Mouse (Mus musculus): ENCODE measurements around the gene Gapdh. TPM values are rescaled to one million over a fixed set of nuclear protein-coding genes. Genes with fewer than 3 reads are reported as not detected.

Gene Gapdh
- polyA plus RNA-seq, 1 experiment from 2014 or later = 1,850 TPM

DNA sequence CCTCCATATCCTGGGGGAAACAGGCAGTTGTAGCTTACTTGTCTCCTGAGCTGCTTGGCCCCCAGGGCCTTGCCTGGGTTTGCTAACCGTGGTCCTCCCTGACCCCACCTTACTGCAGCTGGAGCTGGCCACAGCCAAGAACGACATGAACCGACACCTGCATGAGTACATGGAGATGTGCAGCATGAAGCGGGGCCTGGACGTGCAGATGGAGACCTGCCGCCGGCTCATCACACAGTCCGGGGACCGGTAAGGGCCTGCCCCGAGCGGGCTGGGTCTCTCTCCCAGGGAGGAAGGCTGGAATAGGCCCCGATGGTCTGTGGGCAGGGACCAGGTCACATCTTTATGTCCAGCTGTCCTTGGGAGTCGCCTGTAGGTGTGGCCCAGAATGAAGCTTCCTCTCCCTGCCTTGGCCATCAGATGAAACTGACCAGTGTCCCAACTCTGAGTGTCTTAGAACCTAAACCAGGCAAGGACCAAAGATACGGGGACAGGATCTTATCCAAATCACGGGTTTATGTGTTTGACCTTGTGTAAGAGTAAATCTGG lies 7.2 kb downstream of the Gapdh start:
- Histone ChIP-seq H3K4me2 (ENCODE audit: low read depth, low read length) (no peak overlapping the region), H3K4me3 (ENCODE audit: low read depth, low read length) (no peak overlapping the region), H3K9me3 (ENCODE audit: control insufficient read depth, low read length) (no peaks in the 10 kb centered on the region), H3K27ac (replicated peaks; ENCODE audit: low read depth, low read length) (no peak overlapping the region), H3K9ac (ENCODE audit: low read depth, low read length) (no peak overlapping the region), H3K27me3 (replicated peaks; ENCODE audit: control insufficient read depth, insufficient read depth, low read length) (no peaks in the 10 kb centered on the region), H3K4me1 (ENCODE audit: control insufficient read depth, insufficient read depth, low read length) (peaks cover 3% of the 10 kb centered on the region; the same call in 1 of the 2 replicates), H3K36me3 (ENCODE audit: control insufficient read depth, insufficient read depth, low read length) (peaks cover 61% of the 10 kb centered on the region)
- 83% methylated on average over 15 of the region's 15 CpGs for WGBS
- no peak for DNase-seq (ENCODE audit: low spot score)
- ATAC-seq (ENCODE audit: low read depth) = no peak

- no peaks in the 10 kb centered on the region for H3K27me3 ChIP-seq (replicated peaks; ENCODE audit: control insufficient read depth, insufficient read depth, low read length)
- H3K27ac ChIP-seq (replicated peaks; ENCODE audit: low read depth, low read length) = peak overlapping the region; percentile 68
- no peaks in the 10 kb centered on the region for H3K4me1 ChIP-seq (ENCODE audit: control insufficient read depth, insufficient read depth, low read length)
- no peak overlapping the region for H3K4me3 ChIP-seq (ENCODE audit: low read depth, low read length)
- no peak overlapping the region for H3K4me2 ChIP-seq (ENCODE audit: low read depth, low read length)
- ATAC-seq (ENCODE audit: low read depth) (peak; percentile 69), DNase-seq (ENCODE audit: low spot score) (peak; percentile 86)
- H3K9me3 ChIP-seq (ENCODE audit: control insufficient read depth, low read length) = no peaks in the 10 kb centered on the region
- peaks cover 61% of the 10 kb centered on the region for H3K36me3 ChIP-seq (ENCODE audit: control insufficient read depth, insufficient read depth, low read length)
- H3K9ac ChIP-seq (ENCODE audit: low read depth, low read length) = 0 out of 2 replicates have a peak overlapping the region, but pooled peaks have one; percentile 5
- WGBS = 52% methylated on average over 7 of the region's 7 CpGs
Observed at GRCm38 (mm10) chr6:125156903-125157614, 9.2 kb downstream of the Gapdh start.

- H3K27ac ChIP-seq (replicated peaks; ENCODE audit: low read depth, low read length) = no peak overlapping the region
- H3K9me3 ChIP-seq (ENCODE audit: control insufficient read depth, low read length) = no peaks in the 10 kb centered on the region
- H3K4me1 ChIP-seq (ENCODE audit: control insufficient read depth, insufficient read depth, low read length) = no peaks in the 10 kb centered on the region
- 90% methylated on average over 3 of the region's 3 CpGs for WGBS
- H3K36me3 ChIP-seq (ENCODE audit: control insufficient read depth, insufficient read depth, low read length) = peaks cover 58% of the 10 kb centered on the region
- ATAC-seq (ENCODE audit: low read depth) = no peak
- no peaks in the 10 kb centered on the region for H3K27me3 ChIP-seq (replicated peaks; ENCODE audit: control insufficient read depth, insufficient read depth, low read length)
- no peak overlapping the region for H3K4me2 ChIP-seq (ENCODE audit: low read depth, low read length)
- DNase-seq (ENCODE audit: low spot score) = no peak
- H3K9ac ChIP-seq (ENCODE audit: low read depth, low read length) = no peak overlapping the region
- no peak overlapping the region for H3K4me3 ChIP-seq (ENCODE audit: low read depth, low read length)
Observed at GRCm38 (mm10) chr6:125156491-125156890, 9.8 kb downstream of the Gapdh start.

DNA sequence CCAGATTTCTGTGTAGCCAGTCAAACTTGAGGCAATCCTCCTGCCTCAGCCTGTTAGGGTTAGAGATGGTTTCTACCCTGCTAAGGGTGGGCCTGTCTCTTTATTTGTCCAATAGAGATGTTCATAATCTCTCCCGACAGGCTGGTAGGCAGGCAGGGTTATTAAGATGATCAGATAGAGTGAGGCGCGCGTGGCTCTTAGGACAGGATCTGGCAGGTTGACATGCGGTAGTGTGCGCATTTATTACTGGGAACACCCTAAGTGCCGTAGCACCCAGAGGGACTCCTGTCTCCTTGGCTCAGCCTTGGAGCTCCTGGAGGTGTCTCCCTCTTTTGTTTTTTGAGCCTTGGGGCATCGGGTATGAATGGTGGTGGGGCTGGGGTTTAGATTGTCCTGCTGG lies 11.0 kb downstream of the Gapdh start:
- no peaks in the 10 kb centered on the region for H3K27me3 ChIP-seq (replicated peaks; ENCODE audit: control insufficient read depth, insufficient read depth, low read length)
- peaks cover 50% of the 10 kb centered on the region for H3K36me3 ChIP-seq (ENCODE audit: control insufficient read depth, insufficient read depth, low read length)
- H3K4me2 ChIP-seq (ENCODE audit: low read depth, low read length) = no peak overlapping the region
- ATAC-seq (ENCODE audit: low read depth) (no peak), DNase-seq (ENCODE audit: low spot score) (no peak)
- H3K4me3 ChIP-seq (ENCODE audit: low read depth, low read length) = no peak overlapping the region
- H3K9me3 ChIP-seq (ENCODE audit: control insufficient read depth, low read length) = no peaks in the 10 kb centered on the region
- WGBS = 85% methylated on average over 8 of the region's 8 CpGs
- no peak overlapping the region for H3K9ac ChIP-seq (ENCODE audit: low read depth, low read length)
- no peak overlapping the region for H3K27ac ChIP-seq (replicated peaks; ENCODE audit: low read depth, low read length)
- no peaks in the 10 kb centered on the region for H3K4me1 ChIP-seq (ENCODE audit: control insufficient read depth, insufficient read depth, low read length)

DNA sequence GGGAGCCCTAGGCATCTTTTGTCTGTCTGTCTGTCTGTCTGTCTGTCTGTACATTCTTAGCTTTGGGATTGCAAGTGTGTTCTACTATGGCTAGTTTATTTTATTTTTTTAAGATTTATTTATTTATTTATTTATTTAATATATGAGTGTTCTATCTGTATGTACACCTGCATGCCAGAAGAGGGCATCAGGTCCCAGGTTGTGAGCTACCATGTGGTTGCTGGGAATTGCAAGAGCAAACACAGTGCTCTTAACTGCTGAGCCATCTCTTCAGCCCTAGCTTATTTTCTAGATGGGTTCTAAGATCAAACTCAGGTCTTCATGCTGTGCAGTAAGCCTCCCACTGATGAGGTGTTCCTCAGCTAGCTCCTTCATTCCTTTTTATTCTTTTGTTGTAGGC lies 11.7 kb downstream of the Gapdh start:
- DNase-seq (ENCODE audit: low spot score) (peak; percentile 56), ATAC-seq (ENCODE audit: low read depth) (no peak)
- Histone ChIP-seq H3K4me3 (ENCODE audit: low read depth, low read length) (no peak overlapping the region), H3K4me2 (ENCODE audit: low read depth, low read length) (no peak overlapping the region), H3K27ac (replicated peaks; ENCODE audit: low read depth, low read length) (no peak overlapping the region), H3K4me1 (ENCODE audit: control insufficient read depth, insufficient read depth, low read length) (no peaks in the 10 kb centered on the region), H3K36me3 (ENCODE audit: control insufficient read depth, insufficient read depth, low read length) (peaks cover 44% of the 10 kb centered on the region), H3K9me3 (ENCODE audit: control insufficient read depth, low read length) (no peaks in the 10 kb centered on the region), H3K9ac (ENCODE audit: low read depth, low read length) (no peak overlapping the region), H3K27me3 (replicated peaks; ENCODE audit: control insufficient read depth, insufficient read depth, low read length) (no peaks in the 10 kb centered on the region)

DNA sequence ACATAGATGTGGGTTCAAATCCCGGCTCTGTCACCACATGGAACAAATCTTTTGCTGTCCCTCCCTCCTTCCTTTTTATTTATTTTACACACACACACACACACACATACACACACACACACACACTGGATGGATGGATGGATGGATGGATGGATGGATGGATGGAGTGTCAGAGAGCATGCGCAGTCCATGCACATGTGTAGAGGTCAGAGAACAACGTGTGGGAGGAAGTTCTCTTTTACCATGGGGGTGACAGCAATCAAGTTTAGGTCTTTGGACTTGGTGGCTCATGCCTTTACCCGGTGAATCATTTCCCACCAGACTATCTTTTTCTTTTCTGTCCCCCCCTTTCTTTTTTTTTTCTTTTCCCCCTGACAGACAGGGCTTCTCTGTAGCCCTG lies 12.6 kb downstream of the Gapdh start:
- Histone ChIP-seq H3K27ac (replicated peaks; ENCODE audit: low read depth, low read length) (no peak overlapping the region), H3K4me2 (ENCODE audit: low read depth, low read length) (no peak overlapping the region), H3K9me3 (ENCODE audit: control insufficient read depth, low read length) (no peaks in the 10 kb centered on the region), H3K36me3 (ENCODE audit: control insufficient read depth, insufficient read depth, low read length) (peaks cover 35% of the 10 kb centered on the region), H3K27me3 (replicated peaks; ENCODE audit: control insufficient read depth, insufficient read depth, low read length) (no peaks in the 10 kb centered on the region), H3K4me1 (ENCODE audit: control insufficient read depth, insufficient read depth, low read length) (no peaks in the 10 kb centered on the region), H3K9ac (ENCODE audit: low read depth, low read length) (no peak overlapping the region), H3K4me3 (ENCODE audit: low read depth, low read length) (no peak overlapping the region)
- no peak for ATAC-seq (ENCODE audit: low read depth)
- DNase-seq (ENCODE audit: low spot score) = no peak
- WGBS = 85% methylated on average over 4 of the region's 4 CpGs

DNA sequence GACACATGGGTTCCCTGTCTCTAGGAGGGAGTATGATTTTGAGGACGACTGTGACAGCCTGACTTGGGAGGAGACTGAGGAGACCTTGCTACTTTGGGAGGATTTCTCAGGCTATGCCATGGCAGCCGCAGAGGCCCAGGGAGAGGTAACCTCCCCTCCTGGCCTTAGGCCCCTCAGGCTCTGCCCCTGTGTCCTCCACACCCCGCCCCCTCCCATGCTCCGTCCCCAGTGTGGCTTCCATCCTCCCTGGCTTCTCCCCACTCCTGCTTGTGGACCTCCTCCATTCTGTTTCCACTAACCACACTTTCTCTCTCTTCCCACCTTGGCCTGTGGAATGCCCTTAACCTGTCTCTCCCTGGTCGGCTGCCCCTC lies 13.3 kb downstream of the Gapdh start:
- no peaks in the 10 kb centered on the region for H3K4me1 ChIP-seq (ENCODE audit: control insufficient read depth, insufficient read depth, low read length)
- DNase-seq (ENCODE audit: low spot score) (no peak), ATAC-seq (ENCODE audit: low read depth) (no peak)
- no peak overlapping the region for H3K27ac ChIP-seq (replicated peaks; ENCODE audit: low read depth, low read length)
- H3K9ac ChIP-seq (ENCODE audit: low read depth, low read length) = no peak overlapping the region
- H3K9me3 ChIP-seq (ENCODE audit: control insufficient read depth, low read length) = no peaks in the 10 kb centered on the region
- 66% methylated on average over 4 of the region's 5 CpGs for WGBS
- H3K4me2 ChIP-seq (ENCODE audit: low read depth, low read length) = no peak overlapping the region
- H3K4me3 ChIP-seq (ENCODE audit: low read depth, low read length) = no peak overlapping the region
- no peaks in the 10 kb centered on the region for H3K27me3 ChIP-seq (replicated peaks; ENCODE audit: control insufficient read depth, insufficient read depth, low read length)
- peaks cover 32% of the 10 kb centered on the region for H3K36me3 ChIP-seq (ENCODE audit: control insufficient read depth, insufficient read depth, low read length)

DNA sequence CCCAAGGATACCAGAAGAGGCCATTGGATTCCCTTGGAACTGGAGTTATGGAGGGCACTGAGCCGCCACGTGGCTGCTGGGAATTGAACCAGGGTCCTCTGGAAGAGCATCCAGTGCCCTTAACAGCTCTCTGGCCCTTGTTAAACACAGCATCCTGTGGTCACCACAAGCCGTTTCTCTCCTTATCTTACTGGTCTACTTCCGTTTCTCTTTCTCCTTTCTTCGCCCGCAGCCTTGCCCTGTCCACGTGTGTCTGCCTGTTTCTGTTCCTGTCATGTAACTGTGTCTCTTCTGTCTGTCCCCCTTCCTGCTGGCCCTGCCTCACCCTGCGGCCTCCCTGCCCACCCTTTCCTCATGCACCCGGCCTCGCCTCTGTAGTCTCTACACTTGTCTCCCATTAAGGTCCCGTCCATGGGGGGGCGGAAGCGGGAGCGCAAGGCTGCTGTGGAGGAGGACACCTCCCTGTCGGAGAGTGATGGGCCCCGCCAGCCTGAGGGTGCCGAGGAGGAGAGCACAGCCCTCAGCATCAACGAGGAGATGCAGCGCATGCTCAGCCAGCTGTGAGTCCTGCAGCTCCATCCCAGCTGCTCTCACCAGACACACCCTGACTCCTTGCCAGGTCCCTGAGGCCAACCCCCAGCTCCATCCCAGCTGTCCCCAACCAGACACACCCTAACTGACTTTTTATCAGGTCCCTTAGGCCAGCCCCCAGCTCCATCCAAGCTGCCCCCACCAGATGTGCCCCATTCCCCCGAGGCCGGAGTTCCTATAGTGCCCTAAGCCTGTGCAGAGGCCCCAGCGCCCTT lies 13.9 kb downstream of the Gapdh start:
- WGBS = 81% methylated on average over 22 of the region's 22 CpGs

More for the DNA sequence above, 13.9 kb downstream of the Gapdh start:
- no peak for ATAC-seq (ENCODE audit: low read depth)
- H3K4me3 ChIP-seq (ENCODE audit: low read depth, low read length) = no peak overlapping the region
- no peak overlapping the region for H3K9ac ChIP-seq (ENCODE audit: low read depth, low read length)
- no peak overlapping the region for H3K4me2 ChIP-seq (ENCODE audit: low read depth, low read length)
- H3K27me3 ChIP-seq (replicated peaks; ENCODE audit: control insufficient read depth, insufficient read depth, low read length) = no peaks in the 10 kb centered on the region
- peaks cover 1% of the 10 kb centered on the region; the same call in 1 of the 2 replicates for H3K4me1 ChIP-seq (ENCODE audit: control insufficient read depth, insufficient read depth, low read length)
- DNase-seq (ENCODE audit: low spot score) = peak; percentile 54
- no peak overlapping the region for H3K27ac ChIP-seq (replicated peaks; ENCODE audit: low read depth, low read length)
- no peaks in the 10 kb centered on the region for H3K9me3 ChIP-seq (ENCODE audit: control insufficient read depth, low read length)
- H3K36me3 ChIP-seq (ENCODE audit: control insufficient read depth, insufficient read depth, low read length) = peaks cover 32% of the 10 kb centered on the region
